Mouse (Mus musculus) liver, postnatal 0 days (tissue): ENCODE measurements at regions not wholly inside any gene's neighbourhood (a gene's known extent, or its start where the extent isn't known, plus 50 kb on each side); places are given as distances from the start of the nearest gene placed in this dataset.
A peak's percentile ranks its signal among the peaks of the same experiment; 100 is the strongest.

ENCODE experiments used
- ATAC-seq: fragments of 200-750 bp; cut with Nextera tagmentation; 2 replicates; pipeline ENCODE4 v1.8.0; 2017; ENCODE audit warnings: mild to moderate bottlenecking, moderate library complexity
- DNase-seq: peaks from one replicate; pipeline ENCODE4 v3.0.0-alpha.2; 2016
- H3K27ac ChIP-seq: fragments of 300-500 bp; sonication (generic); 2 replicates; pipeline ENCODE4 v1.5.1; 2014; ENCODE audit warnings: antibody characterized with exemption, moderate library complexity, mild to moderate bottlenecking, low read depth
- H3K27me3 ChIP-seq: fragments of 300-500 bp; sonication (generic); 2 replicates; pipeline ENCODE4 v1.6.1; 2014; ENCODE audit warnings: low read length, control low read depth, mixed read lengths; ENCODE audit not compliant: insufficient read depth
- H3K36me3 ChIP-seq: fragments of 300-500 bp; sonication (generic); replicated peaks from 2 replicates; pipeline ENCODE4 v1.6.1; 2014; ENCODE audit warnings: mild to moderate bottlenecking, control low read depth, low read length, moderate library complexity, mixed read lengths; ENCODE audit not compliant: insufficient read depth
- H3K4me1 ChIP-seq: fragments of 300-500 bp; sonication (generic); 2 replicates; pipeline ENCODE4 v1.6.1; 2014; ENCODE audit warnings: antibody characterized with exemption, mild to moderate bottlenecking, control low read depth; ENCODE audit not compliant: insufficient read depth
- H3K4me2 ChIP-seq: fragments of 300-500 bp; sonication (generic); 2 replicates; pipeline ENCODE4 v1.6.1; 2014; ENCODE audit warnings: low read depth, mild to moderate bottlenecking, low read length, moderate library complexity, mixed read lengths
- H3K4me3 ChIP-seq: fragments of 300-500 bp; sonication (generic); 2 replicates; pipeline ENCODE4 v1.5.1; 2014; ENCODE audit warnings: low read depth, low read length
- H3K9ac ChIP-seq: fragments of 300-500 bp; sonication (generic); replicated peaks from 2 replicates; pipeline ENCODE4 v1.6.1; 2014; ENCODE audit warnings: mild to moderate bottlenecking, moderate library complexity
- H3K9me3 ChIP-seq: fragments of 300-500 bp; sonication (generic); 2 replicates; pipeline ENCODE4 v1.6.1; 2016; ENCODE audit warnings: mild to moderate bottlenecking, control low read depth, low read length, mixed read lengths
- CTCF ChIP-seq: sonication (generic); IDR thresholded peaks from 2 replicates; pipeline ENCODE4 v1.5.1; 2016; ENCODE audit warnings: antibody characterized with exemption, low read depth
- EP300 ChIP-seq: IDR thresholded peaks from 2 replicates; pipeline ENCODE4 v1.6.1; 2016; ENCODE audit warnings: antibody characterized with exemption, low read depth, mild to moderate bottlenecking
- WGBS: fragments of 180-500 bp; shearing (Covaris S2); extraction: QIAGEN DNeasy Blood & Tissue Kit; methylation state at CpG from one replicate; pipeline ENCODE4 v1.1.7; 2014; ENCODE audit not compliant: insufficient replicate concordance; 5-methylcytosine and 5-hydroxymethylcytosine counted together

DNA sequence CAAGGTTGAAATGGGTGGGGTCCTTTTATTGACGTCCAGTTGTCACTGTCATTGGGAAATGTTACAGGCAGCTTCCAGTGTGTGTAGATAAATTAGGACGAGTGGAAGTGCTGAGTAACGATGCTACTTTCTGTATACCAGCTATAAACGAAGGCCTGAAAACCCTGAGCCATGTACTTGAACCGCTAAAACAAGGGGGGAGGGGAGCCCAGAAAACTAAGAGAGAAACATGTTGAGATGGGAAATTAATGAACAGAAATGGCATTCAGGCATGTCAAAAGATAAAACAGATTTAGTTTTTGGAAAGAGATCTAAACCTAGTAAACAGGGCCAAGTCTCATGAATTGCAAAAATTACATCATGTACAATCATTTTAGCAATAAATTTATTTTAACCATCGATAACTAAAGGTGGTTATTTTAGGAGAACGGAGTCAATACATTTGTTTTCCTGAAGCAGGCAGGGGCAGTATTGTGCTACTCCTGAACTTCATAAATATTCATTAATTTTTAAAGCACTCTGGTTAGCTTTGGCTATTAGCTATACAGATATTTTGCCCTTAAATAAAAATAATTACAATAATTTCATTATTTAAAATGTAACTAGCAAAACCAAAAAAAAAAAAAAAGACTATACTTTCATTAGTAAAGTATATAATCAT lies 92.1 kb upstream of the Ssbp2 start:
- no peak overlapping the region for H3K4me3 ChIP-seq
- 53% methylated on average over 7 of the region's 7 CpGs for WGBS
- ATAC-seq, result no peak
- peaks cover 21% of the 10 kb centered on the region for H3K4me1 ChIP-seq
- TF ChIP-seq EP300 (no peak), CTCF (no peak)
- no peak overlapping the region for H3K9ac ChIP-seq
- no peak overlapping the region for H3K4me2 ChIP-seq
- no peaks in the 10 kb centered on the region for H3K9me3 ChIP-seq
- H3K36me3 ChIP-seq, result no peaks in the 10 kb centered on the region
- no peak for DNase-seq
- no peak overlapping the region for H3K27ac ChIP-seq
- no peaks in the 10 kb centered on the region for H3K27me3 ChIP-seq

DNA sequence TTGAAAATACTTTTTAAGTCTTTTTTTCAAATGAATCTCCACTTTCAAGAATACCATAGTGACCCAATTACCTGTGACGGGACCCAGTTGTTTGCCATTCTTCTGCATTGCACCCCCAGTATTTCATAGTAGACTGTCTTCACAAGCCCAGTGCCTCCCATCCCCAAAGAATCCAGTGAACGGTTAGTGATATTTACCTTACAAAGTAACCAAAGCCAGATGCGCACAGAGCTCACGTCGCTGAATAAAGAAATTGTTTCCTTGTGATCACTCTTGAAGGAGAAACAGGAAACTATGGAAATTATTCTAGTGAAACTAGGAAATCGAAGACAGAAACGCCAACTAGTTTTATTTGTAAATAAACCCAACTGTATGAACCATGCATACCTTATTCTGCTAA lies 91.4 kb upstream of the Ssbp2 start:
- Histone ChIP-seq H3K9ac (no peak overlapping the region), H3K4me1 (peaks cover 21% of the 10 kb centered on the region), H3K27me3 (no peaks in the 10 kb centered on the region), H3K9me3 (no peaks in the 10 kb centered on the region), H3K4me2 (no peak overlapping the region), H3K4me3 (no peak overlapping the region), H3K36me3 (no peaks in the 10 kb centered on the region), H3K27ac (no peak overlapping the region)
- DNase-seq, result no peak
- 85% methylated on average over 7 of the region's 7 CpGs for WGBS
- ATAC-seq, result no peak
- TF ChIP-seq EP300 (no peak), CTCF (no peak)

DNA sequence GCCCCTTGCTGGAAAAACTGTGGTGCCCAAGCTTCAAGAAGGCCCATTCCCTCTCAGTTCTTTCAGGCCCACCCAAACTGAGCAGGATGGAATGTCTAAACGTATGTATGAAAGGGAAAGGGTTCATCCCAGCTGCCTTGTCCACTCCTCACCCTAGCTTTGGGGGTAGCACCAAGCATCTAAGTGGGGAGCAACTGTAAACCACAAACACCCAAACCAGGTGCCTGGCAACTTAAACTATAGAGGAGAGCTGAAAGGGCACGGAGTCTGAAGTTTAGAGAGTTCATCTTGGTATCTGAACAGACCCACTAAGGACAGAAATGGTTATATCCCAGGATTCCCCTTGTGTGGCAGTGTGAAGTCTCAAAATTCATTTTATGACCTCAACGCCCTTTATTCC lies 90.1 kb upstream of the Ssbp2 start:
- no peak for DNase-seq

DNA sequence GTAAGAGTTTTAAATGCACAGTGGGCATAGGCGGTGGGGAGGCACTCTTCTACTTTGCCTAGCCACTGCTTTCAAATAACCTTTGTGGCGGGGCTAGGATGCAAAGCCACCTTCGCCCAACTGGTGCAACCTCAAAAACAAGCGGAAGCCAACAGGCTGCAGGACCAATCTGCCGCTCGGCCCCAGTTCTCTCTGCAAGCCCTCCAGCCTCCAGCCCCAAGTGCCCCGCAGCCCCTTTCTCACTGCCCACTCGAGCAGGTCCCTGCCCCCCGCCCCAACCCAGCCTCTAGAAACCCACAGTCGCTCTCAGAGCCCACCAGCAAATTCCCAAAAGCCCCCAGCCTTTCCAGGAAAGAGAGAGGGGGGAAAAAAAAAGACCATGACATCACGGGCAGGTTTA lies 89.6 kb upstream of the Ssbp2 start:
- Histone ChIP-seq H3K4me3 (peak overlapping the region; percentile 55), H3K9me3 (no peaks in the 10 kb centered on the region), H3K4me1 (peaks cover 21% of the 10 kb centered on the region), H3K4me2 (peak overlapping the region; percentile 98), H3K36me3 (no peaks in the 10 kb centered on the region), H3K9ac (peak overlapping the region; percentile 82), H3K27ac (peak overlapping the region; percentile 82), H3K27me3 (no peaks in the 10 kb centered on the region)
- 2% methylated on average over 11 of the region's 11 CpGs for WGBS
- DNase-seq (peak; percentile 45), ATAC-seq (peak; percentile 66)
- TF ChIP-seq EP300 (no peak), CTCF (no peak)

More for the DNA sequence above, 90.1 kb upstream of the Ssbp2 start:
- 42% methylated on average over 3 of the region's 3 CpGs for WGBS
- no peak for ATAC-seq
- peak overlapping the region; percentile 82; the same call in 1 of the 2 replicates for H3K9ac ChIP-seq
- H3K4me1 ChIP-seq, result peaks cover 21% of the 10 kb centered on the region
- H3K9me3 ChIP-seq, result no peaks in the 10 kb centered on the region
- H3K4me3 ChIP-seq, result peak overlapping the region; percentile 55
- H3K4me2 ChIP-seq, result peak overlapping the region; percentile 98
- H3K27ac ChIP-seq, result peak overlapping the region; percentile 82; the same call in 1 of the 2 replicates
- TF ChIP-seq EP300 (no peak), CTCF (no peak)
- no peaks in the 10 kb centered on the region for H3K36me3 ChIP-seq
- no peaks in the 10 kb centered on the region for H3K27me3 ChIP-seq

DNA sequence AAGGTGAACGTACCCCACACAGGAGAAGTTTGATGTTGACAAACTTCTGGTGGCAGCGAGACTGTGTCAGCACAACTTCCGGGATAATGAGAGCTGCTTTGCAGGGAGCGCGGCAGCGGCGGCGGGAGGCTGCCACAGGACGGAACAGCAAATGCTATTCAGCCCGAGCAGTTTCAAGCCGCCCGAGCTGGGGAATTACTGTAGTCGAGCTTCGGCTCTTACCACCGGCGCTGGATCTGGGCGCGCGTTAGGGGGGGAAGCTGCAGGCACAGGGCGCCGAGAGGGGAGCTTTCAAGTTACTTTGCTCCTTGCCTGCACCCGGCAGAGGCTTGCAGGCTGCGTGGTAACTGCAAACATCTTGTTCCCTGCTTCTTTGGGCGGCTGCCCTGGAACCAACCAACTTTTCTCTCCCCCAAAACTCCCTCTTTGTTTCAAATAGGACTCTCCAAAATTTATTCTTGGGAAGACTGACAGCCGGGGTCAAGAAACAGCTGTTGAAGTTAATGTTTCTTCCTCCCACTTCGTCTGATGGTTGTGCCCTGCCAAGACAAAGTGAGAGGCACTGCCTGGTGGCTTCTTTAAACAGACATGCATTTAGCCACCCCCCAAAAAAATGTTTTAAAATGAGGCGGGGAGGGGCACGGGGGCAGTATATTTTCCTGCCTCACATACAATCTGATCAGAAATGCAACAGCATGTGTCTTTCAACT lies 89.0 kb upstream of the Ssbp2 start:
- WGBS, result under 1% methylated on average over 28 of the region's 28 CpGs

DNA sequence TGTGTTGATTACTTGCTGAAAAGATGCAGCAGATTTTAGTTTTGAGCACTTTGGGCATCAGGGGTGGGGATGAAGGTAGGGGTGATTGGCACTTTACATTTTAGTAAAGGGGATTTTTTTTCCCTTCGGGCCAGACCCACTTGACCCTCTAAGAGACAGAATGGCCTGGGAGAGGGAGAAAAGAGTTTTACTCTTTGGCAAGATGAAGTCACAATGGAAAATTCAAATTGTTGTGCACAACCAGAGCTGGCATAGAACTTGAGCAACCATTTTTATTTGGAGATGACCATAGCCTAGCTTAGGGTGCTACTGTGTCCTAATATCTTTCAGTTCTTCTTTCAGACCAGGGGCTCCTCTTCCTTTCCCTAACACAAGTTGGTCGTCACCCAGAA lies 88.5 kb upstream of the Ssbp2 start:
- DNase-seq (no peak), ATAC-seq (no peak)
- no peak overlapping the region for H3K27ac ChIP-seq
- no peak overlapping the region for H3K9ac ChIP-seq
- H3K4me1 ChIP-seq, result peaks cover 21% of the 10 kb centered on the region
- no peaks in the 10 kb centered on the region for H3K36me3 ChIP-seq
- H3K4me2 ChIP-seq, result peak overlapping the region; percentile 98
- peak overlapping the region; percentile 55 for H3K4me3 ChIP-seq
- no peaks in the 10 kb centered on the region for H3K9me3 ChIP-seq
- TF ChIP-seq CTCF (no peak), EP300 (no peak)
- no peaks in the 10 kb centered on the region for H3K27me3 ChIP-seq
- 28% methylated on average over 2 of the region's 2 CpGs for WGBS

More for the DNA sequence above, 89.0 kb upstream of the Ssbp2 start:
- DNase-seq (peak; percentile 93), ATAC-seq (peak; percentile 93)
- Histone ChIP-seq H3K27me3 (no peaks in the 10 kb centered on the region), H3K4me1 (peaks cover 21% of the 10 kb centered on the region), H3K4me3 (peak overlapping the region; percentile 55), H3K27ac (peak overlapping the region; percentile 82), H3K36me3 (no peaks in the 10 kb centered on the region), H3K9ac (peak overlapping the region; percentile 82), H3K4me2 (peak overlapping the region; percentile 98), H3K9me3 (no peaks in the 10 kb centered on the region)
- TF ChIP-seq CTCF, result no peak
- peak; percentile 62; the same call in 1 of the 2 replicates for TF ChIP-seq EP300
